Mouse (Mus musculus) hindbrain, embryonic 16.5 days (tissue): Measurements from ENCODE around the gene Slc25a19. TPM values are rescaled to one million over a fixed set of nuclear protein-coding genes. Genes with fewer than 3 reads are reported as not detected.
A peak's percentile ranks its signal among the peaks of the same experiment; 100 is the strongest.

ENCODE experiments used
- ATAC-seq: fragments of 200-750 bp; cut with Nextera tagmentation; 2 replicates; pipeline ENCODE4 v1.8.0; 2017; ENCODE audit warnings: moderate TSS enrichment, moderate library complexity
- H3K27ac ChIP-seq: fragments of 300-500 bp; sonication (generic); 2 replicates; pipeline ENCODE4 v1.5.1; 2014; ENCODE audit warnings: low read depth, mild to moderate bottlenecking, control low read depth, low read length, moderate library complexity
- H3K27me3 ChIP-seq: fragments of 300-500 bp; sonication (generic); replicated peaks from 2 replicates; pipeline ENCODE4 v1.6.1; 2014; ENCODE audit warnings: low read length; ENCODE audit not compliant: control insufficient read depth, insufficient read depth
- H3K36me3 ChIP-seq: fragments of 300-500 bp; sonication (generic); 2 replicates; pipeline ENCODE4 v1.6.1; 2014; ENCODE audit warnings: mild to moderate bottlenecking, low read length, moderate library complexity, mixed read lengths; ENCODE audit not compliant: control insufficient read depth, insufficient read depth
- H3K4me1 ChIP-seq: fragments of 300-500 bp; sonication (generic); 2 replicates; pipeline ENCODE4 v1.6.1; 2014; ENCODE audit warnings: low read depth, low read length; ENCODE audit not compliant: control insufficient read depth, insufficient read depth
- H3K4me2 ChIP-seq: fragments of 300-500 bp; sonication (generic); 2 replicates; pipeline ENCODE4 v1.6.1; 2014; ENCODE audit warnings: mild to moderate bottlenecking, low read length, control low read depth, moderate library complexity
- H3K4me3 ChIP-seq: fragments of 300-500 bp; sonication (generic); 2 replicates; pipeline ENCODE4 v1.5.1; 2014; ENCODE audit warnings: mild to moderate bottlenecking, low read length, control low read depth, moderate library complexity
- H3K9ac ChIP-seq: fragments of 300-500 bp; sonication (generic); 2 replicates; pipeline ENCODE4 v1.6.1; 2014; ENCODE audit warnings: low read depth, mild to moderate bottlenecking, control low read depth, low read length, moderate library complexity
- H3K9me3 ChIP-seq: fragments of 300-500 bp; sonication (generic); 2 replicates; pipeline ENCODE4 v1.6.1; 2014; ENCODE audit warnings: mild to moderate bottlenecking, low read length, moderate library complexity; ENCODE audit not compliant: control insufficient read depth
- WGBS: fragments of 180-500 bp; shearing (Covaris S2); extraction: QIAGEN DNeasy Blood & Tissue Kit; methylation state at CpG from one replicate; pipeline ENCODE4 v1.1.7; 2014; 5-methylcytosine and 5-hydroxymethylcytosine counted together
- polyA plus RNA-seq: library from polyadenylated mRNA; unstranded; fragments of >200 nt; fragmentation: Nextera tagmentation; extraction: Ambion mirVana; gene quantifications from 2 replicates; pipeline ENCODE4 v1.2.1, GENCODE M21; 2015

Gene Slc25a19
- polyA plus RNA-seq, 1 experiment from 2014 or later = 49.9 TPM

DNA sequence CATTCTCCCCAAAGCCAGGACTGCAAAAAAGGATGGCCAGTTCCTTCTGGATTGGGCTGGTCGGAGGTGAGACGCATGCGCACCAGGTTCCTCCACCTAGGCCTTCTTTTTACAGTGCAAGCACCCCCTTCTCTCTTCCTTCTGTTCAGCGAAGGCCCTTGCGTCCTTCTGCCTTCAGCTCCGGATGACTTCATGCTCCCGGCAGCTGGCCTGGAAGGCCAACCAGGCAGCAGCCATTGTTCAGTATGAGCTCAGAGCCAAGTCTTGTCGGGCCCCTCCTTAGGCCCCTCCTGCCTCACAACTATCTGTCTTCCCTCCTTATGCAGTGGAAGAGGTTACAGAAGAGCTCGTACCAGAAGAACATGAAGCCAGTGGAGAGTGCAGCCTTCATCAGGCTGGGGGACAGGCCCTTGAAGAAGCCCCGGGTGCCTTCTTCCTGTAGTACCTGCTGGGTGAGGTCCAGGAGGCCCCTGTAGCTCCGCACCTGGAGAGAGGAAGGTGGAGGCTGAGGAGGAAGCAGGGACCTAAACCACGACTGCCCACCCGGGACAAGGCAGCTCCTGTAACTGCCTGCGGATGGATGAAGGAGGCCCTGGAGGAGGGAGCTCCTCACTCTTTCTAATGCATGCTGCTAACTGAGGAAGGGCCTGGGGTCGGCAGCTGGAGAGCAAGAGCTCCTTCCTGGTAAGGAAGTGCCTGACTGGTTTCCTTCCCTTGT lies 12.8 kb downstream of the Slc25a19 start:
- no peak for ATAC-seq
- Histone ChIP-seq H3K9ac (no peak overlapping the region), H3K4me3 (no peak overlapping the region), H3K36me3 (peaks cover 10% of the 10 kb centered on the region), H3K4me2 (no peak overlapping the region), H3K4me1 (peaks cover 14% of the 10 kb centered on the region), H3K27me3 (peaks cover 3% of the 10 kb centered on the region; the same call in 1 of the 2 replicates), H3K9me3 (no peaks in the 10 kb centered on the region), H3K27ac (no peak overlapping the region)
- 83% methylated on average over 15 of the region's 15 CpGs for WGBS

DNA sequence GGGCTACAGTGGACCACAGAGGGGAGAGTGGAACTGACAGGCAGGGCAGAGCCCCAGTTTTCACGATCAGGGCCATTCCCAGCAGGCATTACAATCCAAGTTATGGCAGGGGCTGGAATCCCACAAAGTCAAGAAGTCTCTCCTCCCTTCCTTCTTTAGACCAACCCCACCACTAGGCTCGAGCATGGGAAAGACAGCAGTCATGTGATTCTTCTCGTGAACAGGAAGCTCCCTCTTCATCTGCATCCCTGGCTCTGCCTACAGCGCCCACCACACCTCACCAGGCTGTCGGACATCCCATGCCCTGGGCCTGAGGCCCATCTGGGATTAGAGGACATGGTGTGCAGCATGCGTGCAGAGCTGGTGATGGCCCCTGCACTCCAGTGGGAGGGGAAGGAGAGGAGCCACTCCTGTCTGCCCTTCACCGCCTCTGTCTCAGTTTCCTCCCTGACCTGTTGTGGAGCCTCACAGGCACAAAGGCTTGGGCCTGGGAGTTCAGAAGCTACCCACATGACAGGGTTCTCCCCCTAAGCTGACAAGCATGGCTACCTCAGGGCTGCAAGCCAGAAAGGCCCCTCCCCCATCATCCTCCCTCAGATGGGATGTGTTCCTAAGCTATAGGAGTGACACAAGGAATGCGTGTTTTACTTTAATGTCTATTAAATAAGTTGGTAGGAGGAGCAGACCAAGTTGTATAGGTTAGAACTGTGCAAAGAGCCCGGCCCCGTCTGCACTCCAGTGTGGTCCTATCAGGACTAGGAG lies 13.6 kb downstream of the Slc25a19 start:
- no peaks in the 10 kb centered on the region for H3K9me3 ChIP-seq
- H3K9ac ChIP-seq = no peak overlapping the region
- peaks cover 3% of the 10 kb centered on the region; the same call in 1 of the 2 replicates for H3K27me3 ChIP-seq
- peaks cover 10% of the 10 kb centered on the region for H3K36me3 ChIP-seq
- WGBS = 87% methylated on average over 10 of the region's 10 CpGs
- no peak overlapping the region for H3K4me3 ChIP-seq
- H3K27ac ChIP-seq = no peak overlapping the region
- H3K4me2 ChIP-seq = no peak overlapping the region
- H3K4me1 ChIP-seq = peaks cover 14% of the 10 kb centered on the region
- no peak for ATAC-seq

DNA sequence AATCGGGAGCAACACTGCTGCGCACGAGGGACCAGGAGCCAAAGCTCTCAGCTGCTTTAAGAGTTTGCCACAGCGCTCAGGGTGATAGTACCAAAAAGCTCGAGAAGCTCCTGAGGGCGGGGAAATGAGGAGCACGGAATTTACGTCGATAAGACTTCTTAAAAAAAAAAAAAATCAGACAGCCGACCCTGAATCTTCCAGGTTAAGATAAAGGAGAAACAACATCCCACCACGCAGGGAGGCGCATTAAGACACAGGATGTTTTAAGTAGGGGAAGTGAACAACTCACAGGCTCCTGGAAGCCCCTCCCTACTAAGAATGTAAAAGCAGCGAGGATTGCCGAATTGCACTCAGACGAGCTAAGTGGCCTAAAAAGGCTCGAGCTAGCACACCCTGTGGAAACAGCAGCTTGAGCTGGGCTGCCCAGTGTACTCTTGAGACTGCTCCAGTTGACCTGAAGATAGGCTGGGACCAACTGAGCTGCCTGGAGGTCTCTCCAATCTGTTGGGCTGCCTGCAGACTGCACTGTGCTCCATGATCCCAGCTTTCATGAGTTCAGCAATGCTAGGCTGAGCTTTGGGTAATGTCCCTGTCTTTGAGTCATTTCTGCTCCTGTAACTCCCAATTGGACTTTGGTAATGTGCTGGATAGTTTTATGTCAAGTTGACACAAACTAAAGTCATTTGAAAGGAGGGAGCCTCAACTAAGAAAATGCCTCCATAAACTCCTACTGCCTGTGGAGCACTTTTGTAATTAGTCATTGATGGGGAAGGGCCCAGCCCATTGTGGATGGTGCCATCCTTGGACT lies 14.8 kb downstream of the Slc25a19 start:
- H3K27ac ChIP-seq = peak overlapping the region; percentile 83
- WGBS = under 1% methylated on average over 16 of the region's 16 CpGs
- no peak for ATAC-seq

DNA sequence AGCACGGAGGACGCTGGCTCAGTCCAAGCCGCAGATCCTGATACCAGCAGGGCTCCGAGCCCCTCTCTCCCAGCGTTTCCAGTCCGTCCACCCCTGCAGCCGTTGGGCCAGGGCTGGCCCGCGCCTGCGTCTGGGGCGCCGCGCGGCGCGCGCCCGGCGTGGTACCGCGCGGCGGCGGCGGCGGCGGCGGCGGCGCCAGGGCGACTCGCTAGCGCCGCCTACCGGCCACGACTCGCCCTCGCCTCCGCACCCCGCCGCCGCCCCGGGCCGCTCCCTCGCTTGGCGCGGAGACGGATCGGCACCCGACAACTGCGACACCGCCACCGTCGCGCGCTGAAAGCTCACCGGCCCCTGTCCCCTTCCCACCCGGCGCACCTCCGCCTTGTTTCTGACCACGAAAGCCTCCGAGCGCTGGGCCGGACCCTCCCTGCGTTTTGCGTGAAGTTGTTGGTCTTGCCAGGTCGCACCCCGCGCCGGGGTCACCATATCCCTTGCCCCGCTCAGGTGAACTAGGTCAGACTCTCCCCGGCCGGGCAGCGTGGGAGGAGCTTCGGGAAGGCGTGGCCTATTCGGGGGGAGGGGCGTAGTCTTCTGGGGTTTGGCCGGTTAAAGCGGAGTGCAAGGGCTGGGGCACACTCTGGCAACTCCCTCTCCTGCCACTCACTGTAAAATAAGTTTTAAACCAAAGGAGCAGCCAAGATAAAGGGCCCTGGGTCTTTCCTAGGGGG lies 15.5 kb downstream of the Slc25a19 start, which contains the start of gene Mif4gd:
Gene Mif4gd, minus strand, starts transcription at position 560 of the 728 bp plus-strand sequence.
- ATAC-seq = peak; percentile 82
- Histone ChIP-seq H3K4me3 (peak within 1 kb of the TSS; percentile 59), H3K36me3 (peaks cover 18% of the 10 kb centered on the region), H3K27me3 (peaks cover 3% of the 10 kb centered on the region; the same call in 1 of the 2 replicates), H3K4me2 (peak within 1 kb of the TSS; percentile 92), H3K4me1 (peaks cover 14% of the 10 kb centered on the region), H3K9ac (peak within 1 kb of the TSS; percentile 69), H3K27ac (peak within 1 kb of the TSS; percentile 83), H3K9me3 (no peaks in the 10 kb centered on the region)
- WGBS = under 1% methylated on average over 74 of the region's 80 CpGs

More for the DNA sequence above, 14.8 kb downstream of the Slc25a19 start:
- Histone ChIP-seq H3K9me3 (no peaks in the 10 kb centered on the region), H3K36me3 (peaks cover 14% of the 10 kb centered on the region), H3K4me3 (peak overlapping the region; percentile 59), H3K4me2 (peak overlapping the region; percentile 92), H3K4me1 (peaks cover 14% of the 10 kb centered on the region), H3K9ac (peak overlapping the region; percentile 69), H3K27me3 (peaks cover 3% of the 10 kb centered on the region; the same call in 1 of the 2 replicates)

DNA sequence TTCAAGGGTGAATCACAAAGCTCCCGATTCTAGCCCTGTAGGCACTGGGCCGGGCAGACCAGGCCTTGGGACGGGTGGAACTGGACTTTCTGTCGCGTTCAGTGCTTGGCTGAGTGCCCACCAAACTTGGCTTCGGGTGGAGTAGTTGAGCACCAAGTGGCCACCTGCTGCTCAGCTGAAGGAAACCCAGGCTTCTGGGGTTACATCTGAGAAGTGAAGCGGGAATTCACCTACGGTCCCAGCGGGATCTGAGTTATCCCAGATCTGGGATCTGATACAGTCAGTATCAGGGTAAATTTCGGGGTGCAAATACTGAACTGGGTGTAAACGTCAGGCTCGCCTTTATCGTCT lies 16.1 kb downstream of the Slc25a19 start:
- ATAC-seq = peak; percentile 13
- peak overlapping the region; percentile 59 for H3K4me3 ChIP-seq
- peaks cover 3% of the 10 kb centered on the region; the same call in 1 of the 2 replicates for H3K27me3 ChIP-seq
- peak overlapping the region; percentile 69 for H3K9ac ChIP-seq
- H3K9me3 ChIP-seq = no peaks in the 10 kb centered on the region
- peak overlapping the region; percentile 92 for H3K4me2 ChIP-seq
- H3K27ac ChIP-seq = peak overlapping the region; percentile 83
- H3K4me1 ChIP-seq = peaks cover 14% of the 10 kb centered on the region
- WGBS = 1% methylated on average over 13 of the region's 13 CpGs
- H3K36me3 ChIP-seq = peaks cover 23% of the 10 kb centered on the region

DNA sequence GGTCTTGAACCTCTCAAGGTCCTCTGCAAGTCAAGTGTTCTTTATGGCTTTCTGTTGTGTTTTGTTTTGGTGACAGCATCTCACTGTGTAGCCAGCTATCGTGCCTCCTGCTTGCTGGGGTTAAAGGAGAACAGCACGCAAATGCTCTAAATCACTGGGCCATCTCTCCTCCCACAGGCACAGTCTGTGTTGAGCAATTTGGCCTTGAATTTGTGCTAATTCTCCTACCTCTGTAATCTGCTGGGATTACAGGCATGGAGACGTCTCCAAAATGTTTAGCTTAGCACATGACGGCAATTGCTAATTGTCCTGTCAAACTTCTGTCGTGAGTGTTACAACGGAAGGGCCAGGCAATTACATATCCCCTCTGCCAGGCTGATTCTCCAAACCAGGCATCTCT lies 16.9 kb downstream of the Slc25a19 start:
- Histone ChIP-seq H3K36me3 (peaks cover 28% of the 10 kb centered on the region), H3K9ac (no peak overlapping the region), H3K27me3 (peaks cover 3% of the 10 kb centered on the region; the same call in 1 of the 2 replicates), H3K4me2 (no peak overlapping the region), H3K4me1 (peaks cover 14% of the 10 kb centered on the region), H3K27ac (no peak overlapping the region), H3K9me3 (no peaks in the 10 kb centered on the region), H3K4me3 (no peak overlapping the region)
- 75% methylated on average over 6 of the region's 6 CpGs for WGBS
- ATAC-seq = no peak

DNA sequence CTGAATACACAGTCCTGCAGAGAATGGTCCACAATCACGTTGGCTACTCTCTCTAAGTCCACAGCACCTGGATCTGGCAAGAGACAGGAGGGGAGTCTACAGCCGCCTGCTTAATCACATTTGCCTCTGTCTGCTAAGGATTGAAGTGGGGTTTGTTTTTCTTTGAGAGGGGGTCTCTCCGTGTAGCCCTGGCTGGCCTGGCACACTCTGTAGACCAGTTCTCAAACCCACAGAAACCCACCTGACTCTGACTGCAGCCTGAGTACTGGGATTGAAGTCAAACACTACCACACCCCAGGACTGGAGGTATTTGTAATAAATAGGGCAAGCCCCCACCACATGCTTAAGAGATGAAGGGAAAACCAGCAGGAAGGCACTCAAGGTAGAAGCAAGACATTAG lies 18.5 kb downstream of the Slc25a19 start:
- Histone ChIP-seq H3K27ac (no peak overlapping the region), H3K9me3 (no peaks in the 10 kb centered on the region), H3K4me1 (peaks cover 24% of the 10 kb centered on the region), H3K27me3 (peaks cover 3% of the 10 kb centered on the region; the same call in 1 of the 2 replicates), H3K4me2 (no peak overlapping the region), H3K36me3 (peaks cover 21% of the 10 kb centered on the region), H3K9ac (no peak overlapping the region), H3K4me3 (no peak overlapping the region)
- 76% methylated on average over 3 of the region's 3 CpGs for WGBS
- ATAC-seq = no peak
